ENCODE assay signal across 22 mouse cellular contexts in genomic region chr11:36219586-36219985, GRCm38 (mm10).
"Had no signal": no experiment of that assay in that cellular context is flagged by ENCODE, and none has a peak within 500 bp of the region (broad histone marks: within the 10 kb centered on the region; RNA-seq: fewer than 3 reads in every experiment).

No protein-coding gene starts in this region.

- DNase-seq: gastrocnemius, adult 2 months; gastrocnemius, postnatal 10 days; gastrocnemius, postnatal 25 days; heart, adult 18-20 months; heart, postnatal 10 days; heart, postnatal 36 days; kidney, adult 11 months; kidney, adult 2 months; kidney, adult 9 months; kidney, postnatal 14 days; kidney, postnatal 36 days; layer of hippocampus, postnatal 36 days; left cerebral cortex, postnatal 4 days had no signal

- H3K4me2 ChIP-seq: hindbrain, embryonic 15.5 days; kidney, embryonic 15.5 days; limb, embryonic 13.5 days; limb, embryonic 15.5 days; liver, embryonic 12.5 days had no signal

- H3K4me3 ChIP-seq: gastrocnemius, adult 2 months; hindbrain, embryonic 13.5 days; hindbrain, embryonic 15.5 days; kidney, embryonic 15.5 days; limb, embryonic 13.5 days; limb, embryonic 15.5 days; liver, embryonic 12.5 days had no signal

- H3K27me3 ChIP-seq: hindbrain, embryonic 13.5 days; hindbrain, embryonic 15.5 days; kidney, embryonic 15.5 days; limb, embryonic 15.5 days had no signal

- H3K4me1 ChIP-seq: liver, embryonic 12.5 days had no signal

- H3K9me3 ChIP-seq: hindbrain, embryonic 13.5 days; hindbrain, embryonic 15.5 days; kidney, embryonic 15.5 days; limb, embryonic 13.5 days; limb, embryonic 15.5 days; liver, embryonic 12.5 days had no signal

- H3K9ac ChIP-seq: hindbrain, embryonic 15.5 days; kidney, embryonic 15.5 days; limb, embryonic 13.5 days; limb, embryonic 15.5 days; liver, embryonic 12.5 days had no signal

- ATAC-seq: hindbrain, postnatal 0 days; intestine, embryonic 16.5 days; liver, embryonic 12.5 days had no signal

- H3K27ac ChIP-seq: gastrocnemius, adult 2 months; kidney, embryonic 15.5 days; kidney, postnatal 0 days; limb, embryonic 13.5 days; limb, embryonic 15.5 days; liver, embryonic 12.5 days had no signal

- H3K36me3 ChIP-seq: hindbrain, embryonic 13.5 days; hindbrain, embryonic 15.5 days; kidney, embryonic 15.5 days; limb, embryonic 13.5 days; limb, embryonic 15.5 days; liver, embryonic 12.5 days had no signal
